In the genomic region with DNA sequence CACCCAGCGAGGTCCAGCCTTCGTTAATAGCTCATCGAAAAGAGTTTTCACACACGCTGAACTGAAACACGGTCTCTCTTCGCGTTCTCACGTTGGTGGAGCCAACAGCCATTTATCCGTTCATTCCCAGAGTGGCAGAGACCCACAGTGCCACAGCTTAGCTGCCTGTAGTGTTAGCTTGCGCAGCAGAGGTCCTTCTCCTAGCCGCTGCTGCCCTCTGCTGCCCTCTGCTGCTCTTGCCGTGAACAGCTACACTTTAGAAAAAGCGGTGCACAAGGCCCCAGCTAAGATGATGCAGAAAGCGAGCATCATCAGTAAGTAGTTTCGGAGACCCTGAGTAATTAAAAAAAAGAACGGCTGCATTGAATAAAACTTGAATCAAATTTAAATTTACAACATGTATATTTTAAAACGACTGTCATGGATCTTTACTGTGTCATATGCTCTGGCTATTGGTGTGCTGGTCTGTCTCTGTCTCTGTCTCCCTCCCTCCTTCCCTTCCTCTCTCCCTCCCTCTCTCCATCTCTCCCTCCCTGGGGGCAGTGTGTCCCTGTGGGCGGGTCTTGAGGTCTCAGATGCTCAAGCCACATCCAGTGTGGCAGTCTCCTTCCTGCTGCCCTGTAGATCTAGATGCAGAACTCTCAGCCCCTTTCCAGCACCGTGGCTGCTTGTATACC, we compare ENCODE assay signal across 8 mouse cellular contexts. TPM values are rescaled to one million over a fixed set of nuclear protein-coding genes. Genes with fewer than 3 reads are reported as not detected.
A peak's percentile ranks its signal among the peaks of the same experiment; 100 is the strongest.
DNase-seq lines count a peak whose midpoint lies in the region; ATAC-seq and TF ChIP-seq lines count a peak whose summit lies in the region.

No protein-coding gene starts in this region.

- H3K9ac ChIP-seq in forebrain, postnatal 0 days = no peak overlapping the region
- H3K9ac ChIP-seq in hindbrain, embryonic 15.5 days = no peak overlapping the region

- H3K4me2 ChIP-seq in forebrain, postnatal 0 days (ENCODE audit: low read depth) = peak overlapping the region; percentile 37
- peak overlapping the region; percentile 50 for H3K4me2 ChIP-seq in hindbrain, embryonic 15.5 days

- peak overlapping the region; percentile 13; the same call in 1 of the 2 replicates for H3K4me3 ChIP-seq in forebrain, postnatal 0 days (ENCODE audit: low read depth, low read length)
- 0 out of 2 replicates have a peak overlapping the region, but pooled peaks have one; percentile 9 for H3K4me3 ChIP-seq in hindbrain, embryonic 15.5 days
- H3K4me3 ChIP-seq in megakaryocyte, embryonic 14.5 days (replicated peaks) = peak overlapping the region; percentile 73

- peak; percentile 40 for DNase-seq in Muller cell, postnatal 12 days (ENCODE audit: inconsistent ontology term)
- DNase-seq in cerebellum, adult 18-20 months = peak; percentile 84 to 88
- peak; percentile 91 for DNase-seq in forebrain, postnatal 0 days
- DNase-seq in left cerebral cortex, adult 11 months (ENCODE audit: low spot score) = peak; percentile 57
- DNase-seq in right cerebral cortex, postnatal 25 days = peak; percentile 81
- peak; percentile 44 to 77 for DNase-seq in urinary bladder, postnatal 4 days (ENCODE audit: low spot score in 2 of 2)

- no peaks in the 10 kb centered on the region for H3K27me3 ChIP-seq in forebrain, postnatal 0 days (ENCODE audit: insufficient read depth, low read length)
- 0 out of 2 replicates have a peak, but pooled peaks cover 3% of the 10 kb centered on the region for H3K27me3 ChIP-seq in hindbrain, embryonic 15.5 days
- peaks cover 7% of the 10 kb centered on the region for H3K27me3 ChIP-seq in megakaryocyte, embryonic 14.5 days (replicated peaks)

- H3K9me3 ChIP-seq in forebrain, postnatal 0 days (ENCODE audit: low read length) = no peaks in the 10 kb centered on the region
- no peaks in the 10 kb centered on the region for H3K9me3 ChIP-seq in hindbrain, embryonic 15.5 days
- no peaks in the 10 kb centered on the region for H3K9me3 ChIP-seq in megakaryocyte, embryonic 14.5 days

- no peak overlapping the region for H3K27ac ChIP-seq in forebrain, postnatal 0 days (ENCODE audit: low read depth, low read length)
- no peak overlapping the region for H3K27ac ChIP-seq in hindbrain, embryonic 15.5 days (replicated peaks)

- peak; percentile 92 for ATAC-seq in forebrain, postnatal 0 days
- peak; percentile 90 for ATAC-seq in hindbrain, embryonic 15.5 days (ENCODE audit: low FRiP score, low read depth)

- H3K4me1 ChIP-seq in forebrain, postnatal 0 days (ENCODE audit: insufficient read depth) = no peaks in the 10 kb centered on the region
- peaks cover 4% of the 10 kb centered on the region; the same call in 1 of the 2 replicates for H3K4me1 ChIP-seq in hindbrain, embryonic 15.5 days (replicated peaks)
- H3K4me1 ChIP-seq in megakaryocyte, embryonic 14.5 days = peaks cover 15% of the 10 kb centered on the region

- no peaks in the 10 kb centered on the region for H3K36me3 ChIP-seq in forebrain, postnatal 0 days (ENCODE audit: insufficient read depth)
- H3K36me3 ChIP-seq in hindbrain, embryonic 15.5 days = no peaks in the 10 kb centered on the region
- H3K36me3 ChIP-seq in megakaryocyte, embryonic 14.5 days (replicated peaks; ENCODE audit: low read length) = no peaks in the 10 kb centered on the region

- TF ChIP-seq CTCF in forebrain, postnatal 0 days (IDR thresholded peaks at IDR 0.05; ENCODE audit: low read depth) = peak; percentile 93

- 21% methylated on average over 19 of the region's 19 CpGs for WGBS in forebrain, postnatal 0 days
- 28% methylated on average over 19 of the region's 19 CpGs for WGBS in hindbrain, embryonic 15.5 days

RNA-seq across cellular contexts. Expression of gene Tmem144, which starts 38.6 kb away (rescaled TPM):
- total RNA-seq in forebrain, postnatal 0 days (2014; rRNA removed) = 1.00 and 1.2 TPM in 2 replicates
- polyA plus RNA-seq in forebrain, postnatal 0 days (2015; fragmentation: Nextera tagmentation; extraction: Ambion mirVana) = 1.4 and 2.6 TPM in 2 replicates
- 1.2 and 1.5 TPM in 2 replicates for polyA plus RNA-seq in hindbrain, embryonic 15.5 days (2015; fragmentation: Nextera tagmentation; extraction: Ambion mirVana)
- not detected in 2 replicates for polyA plus RNA-seq in megakaryocyte, embryonic 14.5 days (2012; ENCODE audit: insufficient read depth, low replicate concordance)

Comparison
In these comparisons a context has a peak if more than half of its experiments do, and no peak if none do; other contexts are left out.
1. DNase-seq: peak in every context shown above with its lines; median percentile 91 in forebrain, postnatal 0 days; 86 in cerebellum, adult 18-20 months; 81 in right cerebral cortex, postnatal 25 days; 60 in urinary bladder, postnatal 4 days; 57 in left cerebral cortex, adult 11 months; 40 in Muller cell, postnatal 12 days.
2. H3K4me3 ChIP-seq: peak in every context shown above with its lines; median percentile 73 in megakaryocyte, embryonic 14.5 days; 13 in forebrain, postnatal 0 days; 9 in hindbrain, embryonic 15.5 days.